Mouse (Mus musculus): ENCODE data around the gene Gm2663. TPM values are rescaled to one million over a fixed set of nuclear protein-coding genes. Genes with fewer than 3 reads are reported as not detected.

The Gm2663 gene
- polyA plus RNA-seq (2017; shearing (Covaris generic)) = not detected

DNA sequence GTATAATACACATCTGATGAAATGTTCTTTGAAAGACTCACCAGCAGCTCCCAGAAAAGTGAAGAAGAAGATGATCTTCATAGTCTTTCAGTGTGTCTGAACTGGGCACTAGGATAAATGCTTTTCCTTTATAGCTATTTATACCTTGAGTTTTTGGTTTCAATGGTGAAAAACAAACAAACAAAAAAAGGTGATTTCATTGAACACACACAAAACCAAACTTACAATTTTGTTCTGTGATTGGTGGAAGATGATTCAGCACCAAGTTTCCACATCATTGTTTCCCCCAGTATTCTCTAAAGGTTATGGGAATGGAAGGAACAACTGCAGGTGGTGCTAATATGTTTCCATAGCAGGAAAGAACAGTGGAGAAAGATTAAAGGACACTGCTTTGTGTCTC lies at the start of gene Gm2663:
Gene Gm2663 (minus strand): TSS at position 101 of the 400 bp plus-strand sequence.

DNA sequence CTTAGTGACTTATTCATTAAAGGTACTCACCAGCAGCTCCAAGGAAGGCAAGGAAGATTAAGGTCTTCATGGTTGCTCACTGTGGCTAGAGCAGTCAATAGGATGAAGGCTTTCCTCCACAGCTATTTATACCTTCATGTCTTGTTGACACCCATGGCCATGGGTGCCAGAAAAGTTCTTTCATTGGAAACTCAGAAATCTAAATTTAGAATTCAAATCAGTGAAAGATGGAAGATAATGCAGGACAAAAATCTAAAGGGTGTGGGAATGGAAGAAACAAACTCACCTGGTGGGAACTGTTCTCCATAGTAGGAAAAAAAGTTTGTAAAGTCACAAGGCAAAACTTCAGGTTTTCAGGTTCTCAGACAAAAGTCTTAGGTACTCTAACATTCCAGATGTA lies 36.1 kb upstream of the Gm2663 start, which contains the start of gene 2210010C04Rik:
Gene 2210010C04Rik (minus strand): TSS at position 101 of the 400 bp plus-strand sequence.

DNA sequence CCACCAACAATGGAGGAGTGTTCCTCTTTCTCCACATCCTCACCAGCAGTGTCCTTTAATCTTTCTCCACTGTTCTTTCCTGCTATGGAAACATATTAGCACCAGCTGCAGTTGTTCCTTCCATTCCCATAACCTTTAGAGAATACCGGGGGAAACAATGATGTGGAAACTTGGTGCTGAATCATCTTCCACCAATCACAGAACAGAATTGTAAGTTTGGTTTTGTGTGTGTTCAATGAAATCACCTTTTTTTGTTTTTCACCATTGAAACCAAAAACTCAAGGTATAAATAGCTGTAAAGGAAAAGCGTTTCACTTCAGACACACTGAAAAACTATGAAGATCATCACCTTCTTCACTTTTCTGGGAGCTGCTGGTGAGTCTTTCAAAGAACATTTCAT lies 34.8 kb downstream of the Gm2663 start, which contains the start of gene 1810009J06Rik:
Gene 1810009J06Rik (plus strand): TSS at position 301 of the 400 bp plus-strand sequence.

DNA sequence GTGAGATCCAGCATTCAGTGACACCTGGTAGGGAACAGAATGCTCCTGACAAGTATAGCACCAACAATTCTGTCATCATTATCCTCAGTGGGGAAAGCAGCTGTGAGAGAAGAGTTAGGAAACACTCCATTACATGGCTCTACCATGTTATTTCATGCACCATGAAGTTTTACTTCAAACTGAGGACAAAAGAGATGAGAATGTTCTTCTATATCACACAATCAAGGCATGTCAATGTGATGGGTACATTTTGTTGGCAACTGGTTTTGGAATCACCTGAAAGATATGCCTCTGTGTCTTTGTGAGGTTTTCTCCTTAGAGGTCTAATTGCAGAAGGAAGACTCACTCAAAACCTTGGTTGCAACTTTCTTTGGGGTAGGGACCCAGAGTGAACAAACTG lies 47.5 kb downstream of the Gm2663 start, which contains the start of gene Gm4744:
Gene Gm4744 (minus strand): TSS at position 101 of the 400 bp plus-strand sequence.

Other genes with a start within 250 kb of the Gm2663 start
- not detected for gene Moxd2, start 112.0 kb downstream of the Gm2663 start, polyA plus RNA-seq (2017; shearing (Covaris generic))
- gene Prss58, start 99.1 kb downstream of the Gm2663 start, polyA plus RNA-seq (2017; shearing (Covaris generic)) = not detected
- gene 1700074P13Rik, start 58.9 kb downstream of the Gm2663 start, polyA plus RNA-seq (2017; shearing (Covaris generic)) = not detected
- not detected for gene Gm4744, start 47.6 kb downstream of the Gm2663 start, polyA plus RNA-seq (2017; shearing (Covaris generic))
- not detected for gene 1810009J06Rik, start 34.7 kb downstream of the Gm2663 start, polyA plus RNA-seq (2017; shearing (Covaris generic))
- gene 2210010C04Rik, start 36.0 kb upstream of the Gm2663 start, polyA plus RNA-seq (2017; shearing (Covaris generic)) = not detected